Mouse (Mus musculus): ENCODE data around the gene Pla2g10.
"Not testable (repeated sequence)": the region's sequence is repeated elsewhere in the genome, so short reads cannot be mapped to it uniquely, and the experiment has no call there.

Pla2g10 gene

DNA sequence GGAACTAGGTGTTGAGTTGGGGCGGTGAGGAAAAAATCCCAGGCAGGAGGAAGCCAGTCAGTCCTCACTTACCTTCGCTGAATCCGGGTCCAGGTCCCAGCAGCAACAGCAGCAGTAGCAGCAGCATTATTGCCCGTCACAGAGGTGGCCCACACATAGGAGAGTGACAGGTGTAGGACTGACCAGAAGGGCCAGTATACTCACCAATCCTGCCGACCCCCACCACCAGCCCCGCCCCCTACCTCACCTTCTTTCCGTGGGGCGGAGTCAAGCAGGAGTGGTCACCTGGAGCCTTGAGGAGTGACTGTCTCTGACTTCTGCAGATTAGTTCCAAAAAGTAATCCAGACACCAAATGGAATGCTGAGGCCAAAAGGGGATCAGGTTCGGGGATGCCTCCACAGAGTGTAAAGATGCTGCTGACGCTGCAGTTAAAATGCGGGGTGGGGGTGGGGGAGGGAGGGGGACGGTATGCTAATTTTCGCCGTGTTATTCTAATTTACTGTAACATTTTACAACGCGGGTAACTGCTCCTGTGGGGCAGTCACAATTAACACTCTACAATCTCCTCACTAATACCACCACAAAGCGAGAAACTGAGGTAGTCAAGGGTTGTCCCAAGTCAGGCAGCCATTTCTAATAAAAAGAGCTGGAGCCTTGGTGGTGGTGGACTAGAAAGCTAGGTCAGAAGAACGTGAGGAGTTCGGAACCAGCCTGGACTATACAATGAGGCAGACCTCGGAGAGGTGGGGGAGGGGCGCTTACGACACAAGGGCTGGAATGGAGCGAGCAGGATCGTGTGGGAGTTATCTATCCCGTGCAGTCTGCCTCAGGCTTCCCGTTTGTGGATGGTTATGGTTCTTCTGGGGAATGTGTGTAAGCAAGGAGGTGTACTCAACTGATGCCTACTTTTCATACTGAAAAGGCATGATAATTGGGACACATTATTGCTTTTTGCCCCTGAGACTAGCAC, at the start of gene Pla2g10:
Pla2g10 (minus strand) TSS at position 699 of the 971 bp plus-strand sequence.
- DNase-seq (ENCODE audit: low spot score): peak; percentile 15

- not testable (repeated sequence) for DNase-seq (ENCODE audit: low spot score)
Observed at GRCm38 (mm10) chr16:13774651-13775050, 43.9 kb upstream of the Pla2g10 start.

DNA sequence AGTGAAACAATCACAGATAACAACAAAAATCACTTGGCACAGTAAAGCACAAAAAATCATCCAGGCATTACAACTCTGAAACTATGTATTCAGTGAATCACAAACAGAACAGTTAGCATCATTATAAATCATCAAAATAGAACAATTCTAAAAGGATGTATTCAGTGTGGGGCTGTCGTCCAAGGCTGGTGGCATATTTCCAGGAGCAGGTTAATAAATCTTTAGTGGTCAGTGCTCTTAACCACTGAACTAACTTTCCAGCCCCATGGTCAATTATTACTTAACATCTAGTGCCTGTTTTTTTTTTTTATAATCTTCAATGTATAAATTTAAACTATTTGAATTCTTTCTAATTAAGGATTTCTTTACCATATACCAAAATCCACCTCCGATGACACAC, 43.2 kb upstream of the Pla2g10 start:
- not testable (repeated sequence) for DNase-seq (ENCODE audit: low spot score)

GRCm38 (mm10) chr16:13772051-13772450, 41.3 kb upstream of the Pla2g10 start:
- DNase-seq (ENCODE audit: low spot score): not testable (repeated sequence)

DNA sequence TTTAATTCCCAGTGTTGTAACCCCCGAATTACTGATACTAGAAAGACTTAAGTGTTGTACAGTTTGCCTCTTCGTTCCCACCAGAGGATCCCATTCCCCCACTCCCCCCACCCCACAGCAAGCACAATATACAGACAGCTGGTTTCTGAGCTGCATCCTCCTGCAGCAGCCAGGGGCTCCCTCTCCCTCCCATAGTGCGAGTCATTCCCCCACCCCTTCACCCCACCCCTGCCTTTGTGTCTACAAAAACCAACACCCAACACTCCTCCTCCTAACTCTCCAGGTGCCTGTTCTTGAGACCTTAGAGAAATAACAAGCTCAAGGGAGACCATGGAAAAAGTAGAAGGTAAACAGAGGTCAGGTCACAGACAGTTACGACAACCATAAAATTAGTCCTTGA, 40.8 kb upstream of the Pla2g10 start:
- not testable (repeated sequence) for DNase-seq (ENCODE audit: low spot score)

DNA sequence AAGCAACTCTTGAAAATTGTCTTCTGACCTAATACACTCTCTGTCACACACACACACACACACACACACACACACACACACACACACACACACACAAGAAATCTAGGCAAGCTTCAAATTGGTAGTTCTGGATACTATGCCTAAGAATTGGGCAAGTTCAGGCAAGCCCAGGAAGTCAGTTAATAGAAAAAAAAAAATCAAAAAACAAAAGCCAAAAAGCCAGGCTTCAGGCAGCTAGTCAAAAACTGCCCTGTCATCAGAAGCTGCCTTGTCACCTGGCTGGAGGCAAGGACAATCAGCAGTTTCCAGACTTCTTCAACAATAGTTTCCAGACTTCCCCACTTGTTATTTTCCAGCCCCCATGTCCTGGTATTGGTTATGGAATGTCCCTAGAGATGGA, 35.6 kb upstream of the Pla2g10 start:
- no peak for DNase-seq (ENCODE audit: low spot score)

GRCm38 (mm10) chr16:13764519-13764918, 33.7 kb upstream of the Pla2g10 start:
- peak; percentile 10 for DNase-seq (ENCODE audit: low spot score)

- DNase-seq (ENCODE audit: low spot score): not testable (repeated sequence)
Observed at GRCm38 (mm10) chr16:13762807-13763206, 32.0 kb upstream of the Pla2g10 start.

DNA sequence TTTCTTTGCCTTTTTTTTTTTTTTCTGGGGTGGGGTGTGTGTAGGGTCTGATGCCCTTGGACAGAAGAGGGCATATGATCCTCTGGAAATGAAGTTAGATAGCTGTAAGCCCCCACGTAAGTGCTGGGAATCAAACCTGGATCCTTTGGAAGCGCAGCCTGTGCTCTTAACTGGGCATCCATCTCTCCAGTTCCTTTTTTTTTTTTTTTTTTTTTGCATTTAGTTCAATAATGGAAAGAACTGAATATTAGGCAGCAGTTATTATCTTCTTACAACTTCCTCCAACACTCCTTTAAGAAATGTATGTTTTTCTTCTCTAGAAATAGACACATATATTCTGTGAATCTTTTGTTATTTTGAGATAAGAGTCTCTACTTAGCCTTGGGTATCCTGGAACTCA, 27.0 kb upstream of the Pla2g10 start:
- DNase-seq (ENCODE audit: low spot score): no peak

DNA sequence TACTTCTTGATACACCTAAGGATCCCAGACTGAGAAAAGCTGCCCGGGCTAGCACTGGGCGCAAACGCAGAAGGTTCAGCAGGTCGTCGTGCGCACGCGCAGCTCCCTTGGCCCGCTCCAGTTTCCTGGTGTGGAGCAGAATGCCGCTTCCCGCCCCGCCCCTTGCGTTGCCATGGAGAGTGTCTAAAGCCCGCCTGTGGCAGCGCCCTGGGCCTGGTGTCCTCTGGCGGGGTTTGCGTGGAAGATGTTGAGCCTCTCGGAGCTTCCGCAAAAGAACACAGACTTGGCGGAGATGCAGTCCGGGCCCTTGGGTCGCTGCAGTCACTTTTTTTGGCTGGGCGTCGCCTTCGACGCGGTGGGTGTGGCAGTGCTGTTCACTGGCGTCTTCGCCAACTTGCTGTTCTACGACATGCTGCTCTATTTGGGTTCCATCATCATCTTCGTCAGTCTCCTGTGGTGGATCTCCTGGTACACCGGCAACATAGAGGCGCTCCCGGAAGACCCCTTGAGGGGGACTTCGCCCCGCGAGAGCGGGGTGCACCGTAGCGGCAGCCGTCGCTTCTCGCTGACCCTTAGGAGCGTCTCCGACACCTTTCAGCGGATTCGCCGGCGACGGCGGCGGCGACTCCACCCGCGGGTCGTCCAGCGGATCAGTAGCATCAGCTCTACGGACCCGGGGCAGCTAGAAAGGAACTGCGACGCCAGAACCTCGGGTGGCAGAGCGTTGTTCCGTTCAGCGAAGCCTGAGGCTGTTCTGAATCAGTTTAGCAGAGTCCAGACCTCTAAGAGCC, 23.8 kb upstream of the Pla2g10 start:
- peak; percentile 99 for DNase-seq (ENCODE audit: low spot score)

GRCm38 (mm10) chr16:13753986-13754385, 23.2 kb upstream of the Pla2g10 start:
- DNase-seq (ENCODE audit: low spot score): peak; percentile 27

DNA sequence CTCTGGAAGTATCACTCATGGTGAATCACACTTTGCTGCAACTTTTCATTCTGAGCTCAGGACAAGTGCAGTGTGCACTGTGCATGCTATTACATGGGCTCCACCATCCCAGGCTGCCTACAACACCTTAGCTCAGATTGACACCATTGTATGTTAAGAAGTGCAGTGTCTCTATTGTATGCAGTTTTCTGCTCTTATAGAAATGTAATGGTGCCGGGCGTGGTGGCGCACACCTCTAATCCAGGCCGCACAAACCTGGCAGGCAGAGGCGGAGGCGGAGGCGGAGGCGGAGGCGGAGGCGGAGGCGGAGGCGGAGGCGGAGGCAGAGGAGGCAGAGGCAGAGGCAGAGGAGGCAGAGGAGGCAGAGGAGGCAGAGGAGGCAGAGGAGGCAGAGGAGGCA, 19.8 kb upstream of the Pla2g10 start:
- DNase-seq (ENCODE audit: low spot score): no peak

DNA sequence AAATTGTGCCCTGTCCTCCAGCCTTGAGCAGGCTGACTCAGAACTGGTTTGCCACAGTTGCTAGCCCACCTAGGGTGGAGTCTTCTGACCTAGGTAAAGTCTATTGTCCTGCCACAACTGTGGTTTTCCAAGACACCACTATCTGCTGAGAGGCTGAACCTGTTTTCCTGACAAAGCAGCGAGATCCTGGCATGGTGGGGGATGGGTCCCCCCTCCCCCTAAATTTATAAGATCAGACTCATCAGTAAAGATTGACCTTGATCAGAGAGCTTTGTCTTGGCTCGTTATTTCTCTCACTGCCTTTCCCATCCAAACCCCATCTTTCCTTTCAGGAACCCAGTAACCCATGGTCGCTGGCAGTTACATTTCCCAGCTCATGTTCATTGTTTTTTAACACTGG, 19.2 kb upstream of the Pla2g10 start:
- no peak for DNase-seq (ENCODE audit: low spot score)

DNA sequence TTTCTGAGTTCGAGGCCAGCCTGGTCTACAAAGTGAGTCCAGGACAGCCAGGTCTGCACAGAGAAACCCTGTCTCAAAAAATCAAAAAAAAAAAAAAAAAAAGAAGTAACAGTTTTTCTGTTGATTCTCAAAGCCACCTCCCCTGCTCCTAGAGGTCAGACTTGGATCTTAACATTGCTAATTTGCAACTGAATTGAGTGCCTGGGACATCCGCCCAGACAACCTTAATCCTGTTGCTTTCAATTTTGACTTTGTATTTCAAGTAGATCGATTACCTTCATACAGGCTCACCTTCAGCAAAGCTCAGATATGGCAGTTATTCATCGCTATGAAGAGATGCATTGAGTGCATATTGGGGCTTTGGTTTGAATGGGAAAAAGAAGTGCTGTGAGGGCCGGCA, 18.5 kb upstream of the Pla2g10 start:
- no peak for DNase-seq (ENCODE audit: low spot score)

DNA sequence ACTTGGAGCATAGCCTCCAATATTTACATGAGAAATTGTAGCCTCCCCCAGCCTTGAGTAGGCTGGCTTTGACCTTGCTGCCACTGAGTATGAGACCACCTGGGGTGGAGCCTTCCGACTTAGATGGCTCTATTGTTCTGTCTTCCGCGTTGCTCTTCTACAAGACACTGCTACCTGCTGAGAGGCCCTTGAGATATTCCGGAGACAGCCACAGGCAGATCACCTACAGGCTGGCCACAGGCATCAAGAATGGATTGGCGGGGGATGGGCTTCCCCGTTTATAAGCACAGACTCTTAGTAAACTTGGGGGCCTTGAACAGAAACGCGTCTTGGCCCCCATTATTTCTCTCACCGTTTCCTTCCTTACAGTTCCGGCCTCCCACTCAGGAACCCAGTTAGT, 18.0 kb upstream of the Pla2g10 start:
- not testable (repeated sequence) for DNase-seq (ENCODE audit: low spot score)

DNA sequence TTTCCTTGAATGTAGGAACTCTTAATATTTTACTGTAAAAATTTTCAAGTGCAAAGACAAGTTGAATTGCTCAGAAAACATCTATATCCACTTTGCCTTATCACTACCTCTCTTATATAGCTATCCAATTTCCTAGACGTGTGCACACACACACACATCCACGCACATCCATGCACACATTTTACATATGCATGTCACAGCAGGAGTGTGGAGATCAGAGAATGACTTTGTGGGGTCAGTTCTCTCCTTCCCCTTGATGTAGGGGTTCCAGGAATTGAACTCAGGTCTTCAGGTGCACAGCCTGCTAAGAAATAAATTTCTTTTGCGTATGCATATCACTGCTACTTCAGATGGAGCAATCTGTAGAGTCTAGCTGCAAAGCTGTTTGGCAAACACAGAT, 17.3 kb upstream of the Pla2g10 start:
- DNase-seq (ENCODE audit: low spot score): no peak

DNA sequence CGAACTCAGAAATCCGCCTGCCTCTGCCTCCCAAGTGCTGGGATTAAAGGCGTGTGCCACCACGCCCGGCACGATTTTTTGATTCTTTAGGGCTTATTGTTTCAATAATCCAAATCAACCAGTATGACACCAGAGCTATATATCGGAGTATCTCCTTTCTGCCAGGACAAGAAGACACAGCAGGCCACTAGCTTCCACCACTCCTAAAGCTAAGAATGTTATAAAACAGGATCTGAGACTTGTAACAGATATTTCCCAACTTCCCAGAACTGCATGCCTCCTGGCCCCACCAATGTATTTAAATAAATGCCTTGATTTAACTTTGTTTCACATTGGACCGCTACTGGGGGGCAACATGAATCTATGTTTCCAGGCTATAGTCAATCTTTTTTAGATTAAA, 16.9 kb upstream of the Pla2g10 start:
- DNase-seq (ENCODE audit: low spot score): no peak

DNA sequence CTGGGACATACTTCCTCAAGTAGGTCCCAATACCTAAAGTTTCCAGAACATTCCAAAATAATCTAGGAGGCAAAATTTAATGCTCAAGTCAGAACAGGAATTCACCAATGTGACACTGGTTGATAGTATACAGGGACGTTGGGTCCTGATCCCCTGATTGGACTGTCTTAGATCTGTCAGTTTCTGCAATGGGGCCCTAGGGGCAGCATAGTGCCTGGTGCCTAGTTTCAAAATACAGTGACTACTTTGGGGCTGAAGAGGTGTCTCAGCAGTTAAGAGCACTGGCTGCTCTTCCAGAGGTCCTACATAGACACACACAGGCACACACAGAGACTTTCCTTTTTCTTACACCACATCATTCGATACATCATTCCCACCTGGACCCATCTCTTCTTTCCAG, 10.1 kb upstream of the Pla2g10 start:
- no peak for DNase-seq (ENCODE audit: low spot score)

- DNase-seq (ENCODE audit: low spot score): not testable (repeated sequence)
Observed at GRCm38 (mm10) chr16:13739044-13739443, 8.3 kb upstream of the Pla2g10 start.

DNA sequence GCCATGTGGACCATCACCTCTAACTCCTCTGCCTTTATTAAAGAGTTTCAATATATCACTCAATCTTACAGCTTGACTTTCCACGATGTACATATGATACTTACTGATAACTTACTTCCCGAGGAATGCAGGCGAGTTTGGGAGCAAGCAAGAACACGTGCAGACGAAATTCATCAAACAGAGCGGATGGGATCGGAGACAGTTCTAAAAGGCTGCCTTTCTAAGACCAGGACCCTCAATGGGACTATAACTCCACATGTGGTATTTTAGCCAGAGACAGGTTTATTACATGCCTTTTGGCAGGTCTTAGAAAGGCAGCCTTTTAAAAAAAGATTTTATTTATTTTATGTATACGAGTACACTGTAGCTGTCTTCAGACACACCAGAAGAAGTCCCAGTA, 5.2 kb upstream of the Pla2g10 start:
- no peak for DNase-seq (ENCODE audit: low spot score)

GRCm38 (mm10) chr16:13733518-13734137, 2.8 kb upstream of the Pla2g10 start:
- DNase-seq (ENCODE audit: low spot score): peak; percentile 82

DNA sequence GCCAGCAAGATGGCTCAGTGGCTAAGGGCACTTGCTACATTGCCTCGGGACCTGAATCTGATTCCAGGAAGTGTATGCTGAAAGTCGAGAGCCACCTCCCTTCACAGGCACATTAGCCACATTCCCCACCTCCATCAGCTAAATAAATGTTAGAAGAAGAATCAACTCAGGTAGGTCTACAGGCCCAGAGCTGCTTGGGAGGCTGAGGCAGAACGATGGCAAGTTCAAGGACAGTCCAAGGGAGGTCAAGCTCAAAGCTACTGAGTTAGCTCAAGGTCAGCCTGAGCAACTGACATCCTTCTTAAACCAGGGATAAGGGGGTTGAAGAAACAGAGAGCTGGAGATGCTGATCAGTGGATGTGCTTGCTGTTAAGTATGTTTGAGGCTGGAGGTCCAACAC, 2.0 kb upstream of the Pla2g10 start:
- no peak for DNase-seq (ENCODE audit: low spot score)

All from embryo, embryonic 10 days (tissue).